Comparison of ENCODE assay signal across 8 mouse cellular contexts in genomic region chr19:38223905-38224684, GRCm38 (mm10). TPM values are rescaled to one million over a fixed set of nuclear protein-coding genes. Genes with fewer than 3 reads are reported as not detected.
DNase-seq lines count a peak whose midpoint lies in the region; ATAC-seq and TF ChIP-seq lines count a peak whose summit lies in the region.

Gene Fra10ac1 (minus strand): TSS chr19:38224156.

- under 1% methylated on average over 49 of the region's 49 CpGs for WGBS in forebrain, embryonic 13.5 days
- WGBS in neural tube, embryonic 15.5 days, result under 1% methylated on average over 49 of the region's 49 CpGs

- H3K4me3 ChIP-seq in E14TG2a.4 (replicated peaks; ENCODE audit: low read length), result peak within 1 kb of the TSS; percentile 94
- peak within 1 kb of the TSS; percentile 65 for H3K4me3 ChIP-seq in forebrain, embryonic 13.5 days
- H3K4me3 ChIP-seq in neural tube, embryonic 15.5 days (replicated peaks), result peak within 1 kb of the TSS; percentile 61

- peak; percentile 98 for ATAC-seq in forebrain, embryonic 13.5 days
- peak; percentile 97 for ATAC-seq in neural tube, embryonic 15.5 days (ENCODE audit: low FRiP score)

- intact Hi-C loops in heart, postnatal 10 days (cut with DNase I), result no loop called here

- no peaks in the 10 kb centered on the region for H3K27me3 ChIP-seq in E14TG2a.4 (ENCODE audit: insufficient read depth, low read length)
- H3K27me3 ChIP-seq in forebrain, embryonic 13.5 days, result no peaks in the 10 kb centered on the region
- H3K27me3 ChIP-seq in neural tube, embryonic 15.5 days (replicated peaks), result no peaks in the 10 kb centered on the region

- H3K27ac ChIP-seq in forebrain, embryonic 13.5 days, result peak within 1 kb of the TSS; percentile 95
- H3K27ac ChIP-seq in neural tube, embryonic 15.5 days (replicated peaks), result peak within 1 kb of the TSS; percentile 97

- H3K36me3 ChIP-seq in E14TG2a.4 (ENCODE audit: insufficient read depth, low read length), result peaks cover 20% of the 10 kb centered on the region
- 0 out of 2 replicates have a peak, but pooled peaks cover 4% of the 10 kb centered on the region for H3K36me3 ChIP-seq in forebrain, embryonic 13.5 days (ENCODE audit: poor library complexity, severe bottlenecking)
- no peaks in the 10 kb centered on the region for H3K36me3 ChIP-seq in neural tube, embryonic 15.5 days

- H3K4me1 ChIP-seq in E14TG2a.4 (replicated peaks; ENCODE audit: low read depth, low read length), result peaks cover 11% of the 10 kb centered on the region
- H3K4me1 ChIP-seq in forebrain, embryonic 13.5 days, result peaks cover 11% of the 10 kb centered on the region
- H3K4me1 ChIP-seq in neural tube, embryonic 15.5 days, result peaks cover 14% of the 10 kb centered on the region

- H3K9ac ChIP-seq in forebrain, embryonic 13.5 days, result peak within 1 kb of the TSS; percentile 75
- H3K9ac ChIP-seq in neural tube, embryonic 15.5 days (replicated peaks), result peak within 1 kb of the TSS; percentile 63

- peak; percentile 78 for DNase-seq in c-Kit-positive CD71-positive TER-119-positive erythroid progenitor cells, embryonic 14.5 days (ENCODE audit: low spot score)
- peak; percentile 92 to 95 for DNase-seq in heart, postnatal 10 days
- DNase-seq in layer of hippocampus, adult 11-12 months (ENCODE audit: low spot score), result peak; percentile 94
- DNase-seq in lung, adult 18-20 months, result peak; percentile 86 to 88
- DNase-seq in testis, postnatal 14 days (ENCODE audit: low spot score), result peak; percentile 89

- no peak for TF ChIP-seq CTCF in E14TG2a.4 (conservative IDR thresholded peaks at IDR 0.05; ENCODE audit: low read length)

- peaks cover under 1% of the 10 kb centered on the region; the same call in 1 of the 2 replicates for H3K9me3 ChIP-seq in E14TG2a.4 (ENCODE audit: low read length)
- H3K9me3 ChIP-seq in forebrain, embryonic 13.5 days (replicated peaks), result 0 out of 2 replicates have a peak, but pooled peaks cover 4% of the 10 kb centered on the region
- H3K9me3 ChIP-seq in neural tube, embryonic 15.5 days (replicated peaks), result no peaks in the 10 kb centered on the region

- peak within 1 kb of the TSS; percentile 58 for H3K4me2 ChIP-seq in forebrain, embryonic 13.5 days
- peak within 1 kb of the TSS; percentile 75 for H3K4me2 ChIP-seq in neural tube, embryonic 15.5 days

RNA-seq across cellular contexts. Expression of gene Fra10ac1, which starts in this region (rescaled TPM):
- polyA plus RNA-seq in forebrain, embryonic 13.5 days (2015; fragmentation: Nextera tagmentation; extraction: Ambion mirVana), result 50.4 and 52.4 TPM in 2 replicates
- total RNA-seq in heart, postnatal 10 days (2021), result 10 to 100 TPM; 13.3 to 13.6 TPM
- polyA plus RNA-seq in neural tube, embryonic 15.5 days (2015; fragmentation: Nextera tagmentation; extraction: Ambion mirVana), result 38.6 and 39.2 TPM in 2 replicates

Comparison
In these comparisons a context has a peak if more than half of its experiments do, and no peak if none do; other contexts are left out.
1. Peak in every context shown above with its lines: DNase-seq, ATAC-seq, H3K4me3 ChIP-seq and H3K27ac ChIP-seq.